Mouse (Mus musculus) Muller cell, postnatal 12 days (primary cell): ENCODE measurements at regions not wholly inside any gene's neighbourhood (a gene's known extent, or its start where the extent isn't known, plus 50 kb on each side); places are given as distances from the start of the nearest gene placed in this dataset.
A peak's percentile ranks its signal among the peaks of the same experiment; 100 is the strongest.

Experiments used
- DNase-seq: peaks from one replicate; pipeline ENCODE4 v3.0.0-alpha.2; 2015; ENCODE audit errors: inconsistent ontology term

DNA sequence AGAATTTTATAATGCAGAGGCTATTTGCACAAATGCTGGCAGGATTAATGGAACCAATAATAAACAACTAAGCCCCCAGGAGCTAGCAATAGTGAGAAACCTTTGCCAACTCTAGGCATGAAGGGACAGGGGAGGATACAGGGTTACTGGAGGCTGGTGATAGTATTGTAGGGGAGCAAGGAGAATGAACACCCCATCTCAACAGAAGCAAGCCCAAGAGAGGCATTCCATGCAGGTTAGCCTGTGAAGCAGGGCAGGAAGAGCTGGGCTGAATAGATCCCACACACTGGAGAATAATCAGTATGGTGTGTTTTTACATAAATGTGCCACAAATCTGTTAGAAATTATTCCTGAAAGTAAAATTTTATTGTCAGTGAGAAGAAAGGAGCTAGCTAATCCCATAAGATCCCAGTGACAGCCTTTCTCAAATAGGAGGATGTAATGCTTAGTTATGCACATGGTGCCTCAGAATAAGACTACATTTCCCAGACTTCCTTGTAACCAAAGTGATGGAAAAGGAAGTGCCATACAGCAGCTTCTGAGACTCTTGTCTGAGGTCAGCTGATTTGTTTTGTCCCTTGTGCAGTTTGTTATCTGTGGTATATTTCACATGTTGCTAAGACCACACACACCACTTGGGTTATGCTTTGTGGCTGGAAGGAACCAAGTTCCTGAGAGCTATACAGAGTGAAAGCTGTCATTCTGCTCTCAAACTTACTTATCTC lies 111.1 kb downstream of the Ccdc71l start:
- DNase-seq = no peak

DNA sequence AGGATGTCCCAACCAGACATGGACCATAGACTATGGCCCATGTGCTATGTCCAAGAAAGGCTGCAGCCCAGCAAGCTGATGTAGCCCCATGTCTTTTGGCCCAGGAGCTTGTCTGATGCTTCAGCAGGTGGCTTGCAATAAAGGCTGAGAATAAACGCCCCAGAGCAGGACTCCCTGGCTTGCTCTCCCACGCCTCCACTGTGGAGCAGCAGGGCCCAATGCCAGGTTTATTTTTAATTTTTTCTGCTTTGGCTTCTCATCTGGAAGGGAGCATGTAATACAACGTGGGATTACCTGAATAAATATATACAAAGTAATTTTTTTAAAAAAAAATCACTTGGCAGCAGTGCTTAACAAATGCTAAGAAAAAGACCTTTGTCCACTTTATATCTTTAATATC lies 125.7 kb downstream of the Ccdc71l start:
- DNase-seq = no peak

GRCm38 (mm10) chr12:32508671-32509070 lies 130.2 kb downstream of the Ccdc71l start:
- no peak for DNase-seq

GRCm38 (mm10) chr12:32525586-32525985 lies 147.1 kb downstream of the Ccdc71l start:
- DNase-seq = no peak

DNA sequence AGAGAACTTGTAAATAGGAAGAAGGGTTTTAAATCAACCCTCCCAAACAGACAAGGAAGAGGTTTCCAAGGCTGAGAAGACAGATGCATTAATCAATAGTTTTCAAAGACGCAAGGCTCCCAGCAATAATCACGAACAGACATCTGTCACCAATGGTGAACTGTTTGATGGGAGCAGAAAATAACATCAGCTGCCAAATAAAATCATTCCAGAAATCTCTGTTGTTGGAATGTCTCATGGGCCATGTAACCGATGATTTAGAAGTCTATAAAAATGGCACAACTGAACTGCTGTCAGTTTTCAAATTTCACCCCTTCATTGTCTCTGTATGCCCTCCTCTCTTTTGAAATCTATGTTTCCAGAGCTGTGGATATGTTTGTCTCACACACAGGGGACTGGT lies 152.7 kb downstream of the Ccdc71l start:
- DNase-seq = no peak

GRCm38 (mm10) chr12:32533641-32534040 lies 155.1 kb downstream of the Ccdc71l start:
- no peak for DNase-seq

DNA sequence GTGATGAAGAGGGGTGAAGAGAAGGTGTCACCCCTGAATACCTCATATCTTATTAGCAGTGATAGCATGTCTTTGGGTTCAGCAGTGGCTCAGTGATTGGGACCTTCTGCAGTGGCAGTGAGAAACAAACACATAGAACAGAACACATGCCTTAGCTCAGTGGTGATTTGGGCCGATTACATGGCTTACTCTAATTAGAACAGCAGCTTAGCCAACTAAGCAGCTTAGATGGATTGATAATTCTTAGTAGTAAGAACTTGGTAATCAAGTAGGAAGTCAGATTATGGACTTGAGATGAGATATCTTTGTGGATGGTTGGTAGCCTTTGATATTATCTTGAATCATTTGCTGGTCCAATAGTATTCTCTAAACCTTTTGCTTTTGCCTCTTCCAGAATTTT lies 167.0 kb downstream of the Ccdc71l start:
- no peak for DNase-seq

GRCm38 (mm10) chr12:32546356-32546755 lies 167.9 kb downstream of the Ccdc71l start:
- peak; percentile 87 for DNase-seq

GRCm38 (mm10) chr12:32553793-32554192 lies 175.3 kb downstream of the Ccdc71l start:
- no peak for DNase-seq

- peak; percentile 28 for DNase-seq
Observed at GRCm38 (mm10) chr12:32567777-32568176, 189.3 kb downstream of the Ccdc71l start.

DNA sequence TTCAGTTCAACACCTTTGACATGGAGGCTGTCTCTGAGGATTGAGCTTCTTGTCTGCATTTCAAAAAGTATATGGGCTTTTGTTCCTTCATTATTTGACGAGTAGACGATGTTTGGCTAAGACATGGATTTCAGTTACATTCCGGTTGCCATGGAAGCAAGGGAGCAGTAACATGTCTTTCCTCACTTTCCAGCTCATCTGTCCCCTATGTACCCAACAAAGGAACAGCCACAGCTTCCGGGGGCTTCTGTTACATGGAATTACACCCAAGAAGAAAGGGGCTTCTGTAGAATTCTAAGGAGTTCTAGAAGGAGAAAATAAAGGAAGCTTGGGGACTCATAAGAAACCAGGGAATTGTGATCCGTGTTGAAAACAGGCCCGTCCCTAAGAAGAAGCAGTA lies 202.8 kb downstream of the Ccdc71l start:
- no peak for DNase-seq

DNA sequence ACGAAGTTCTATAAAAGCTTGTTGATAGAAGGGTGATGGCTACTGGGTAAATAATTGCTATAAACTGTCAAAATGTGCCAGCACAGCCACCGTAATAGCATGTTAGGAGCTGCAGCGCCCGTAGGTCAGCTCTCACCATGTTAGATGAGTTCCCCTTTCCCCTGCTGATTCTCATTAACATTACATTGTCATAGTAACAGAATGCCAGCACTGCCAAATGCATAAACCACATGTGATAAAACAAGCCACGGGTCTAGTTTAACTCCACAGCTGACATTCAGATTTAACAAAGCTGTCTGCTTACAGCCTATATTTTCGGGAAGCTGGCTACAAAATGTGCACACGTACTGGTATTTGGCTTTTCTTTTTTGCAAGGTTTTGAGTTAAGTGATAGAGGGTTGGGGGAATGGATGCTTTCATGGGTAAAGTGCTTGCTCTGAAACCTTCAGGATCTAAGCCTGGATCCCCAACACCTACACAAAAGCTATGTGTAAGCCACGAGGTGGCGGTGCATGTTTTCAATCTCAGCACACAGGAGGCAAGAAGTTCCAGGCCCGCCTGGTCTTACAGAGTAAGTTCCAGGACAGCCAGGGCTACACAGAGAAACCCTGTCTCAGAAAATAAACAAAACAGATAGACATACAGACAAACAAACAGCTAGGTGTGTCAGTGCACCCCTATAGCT lies 217.1 kb upstream of the Nampt start:
- DNase-seq = no peak

- no peak for DNase-seq
Observed at GRCm38 (mm10) chr12:32605353-32605752, 214.0 kb upstream of the Nampt start.

- DNase-seq = no peak
Observed at GRCm38 (mm10) chr12:32615000-32615399, 204.3 kb upstream of the Nampt start.

- no peak for DNase-seq
Observed at GRCm38 (mm10) chr12:32616086-32616485, 203.3 kb upstream of the Nampt start.

DNA sequence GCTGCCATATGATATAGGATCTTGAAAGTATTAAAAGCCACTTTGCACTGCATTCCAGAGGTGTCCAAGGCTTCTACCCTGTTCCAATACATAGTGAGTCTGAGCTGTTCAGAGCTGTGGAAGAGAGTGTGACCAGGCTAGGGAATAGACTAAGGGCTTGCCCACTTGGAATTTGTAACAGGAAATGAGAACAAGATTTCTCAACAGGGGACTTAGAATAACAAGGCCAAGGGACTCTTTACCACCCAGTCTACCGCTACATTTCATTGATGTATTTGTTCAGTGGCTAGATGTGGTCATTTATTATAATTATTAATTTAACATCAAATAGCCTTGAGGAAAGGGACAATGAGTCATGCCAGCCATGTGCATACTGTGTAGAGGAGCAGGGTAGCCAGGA lies 202.3 kb upstream of the Nampt start:
- DNase-seq = no peak

DNA sequence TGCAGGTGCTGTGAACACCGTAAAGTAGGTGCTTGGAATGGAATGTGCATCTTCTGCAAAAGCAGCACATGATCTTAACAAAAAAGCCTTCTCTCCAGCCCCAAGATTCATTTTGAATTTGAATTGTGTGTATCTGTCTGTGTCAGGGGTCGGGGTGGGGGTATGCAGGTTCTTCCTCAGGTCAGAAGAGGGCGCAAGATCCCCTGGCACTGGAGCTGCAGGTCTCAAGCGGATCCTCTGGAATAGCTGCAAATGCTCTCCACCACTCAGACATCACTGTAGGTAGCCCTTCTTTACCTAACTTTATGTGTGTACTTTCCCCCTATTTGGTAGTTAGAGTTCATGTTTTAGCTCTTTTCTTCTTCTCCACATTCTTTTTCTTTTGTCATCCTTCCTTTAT lies 199.5 kb upstream of the Nampt start:
- DNase-seq = no peak

DNA sequence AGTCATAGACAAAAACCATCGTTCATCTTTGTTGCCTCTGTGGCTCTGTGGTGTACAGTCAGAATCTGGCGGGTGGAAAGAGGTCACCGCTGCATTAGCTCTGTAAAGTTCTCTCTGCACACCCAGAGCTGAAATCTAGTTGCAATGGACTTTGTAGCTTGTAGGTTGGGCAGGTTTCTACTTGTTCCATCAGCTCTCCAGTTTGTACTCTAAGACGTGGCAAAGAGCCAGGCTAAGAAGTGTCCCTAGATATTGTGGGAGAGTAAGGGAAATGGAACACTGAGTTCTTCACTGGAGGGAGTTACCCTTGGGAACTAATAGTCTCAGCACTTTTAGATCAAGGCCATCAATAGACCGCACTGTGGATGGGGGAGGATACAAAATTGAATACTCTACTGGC lies 197.6 kb upstream of the Nampt start:
- DNase-seq = no peak

DNA sequence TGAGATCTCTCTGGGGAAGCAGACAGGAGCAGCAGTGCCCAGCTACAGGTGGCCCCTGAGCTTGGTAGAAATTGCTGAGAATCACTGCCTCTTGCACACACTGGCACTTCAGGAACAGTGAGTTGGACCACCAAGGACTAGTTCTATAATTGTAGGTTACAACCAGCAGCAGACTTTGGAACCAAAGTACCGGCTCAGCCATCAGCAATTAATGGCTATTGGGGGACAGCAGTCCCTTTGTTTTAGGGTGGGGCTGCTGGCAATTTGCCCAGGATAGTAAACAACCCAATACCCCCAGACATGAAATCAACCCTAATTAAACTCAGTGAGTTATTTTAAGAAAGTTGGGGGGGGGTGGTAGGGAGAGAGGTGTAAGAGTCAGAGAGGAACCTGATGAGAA lies 190.8 kb upstream of the Nampt start:
- DNase-seq = no peak

DNA sequence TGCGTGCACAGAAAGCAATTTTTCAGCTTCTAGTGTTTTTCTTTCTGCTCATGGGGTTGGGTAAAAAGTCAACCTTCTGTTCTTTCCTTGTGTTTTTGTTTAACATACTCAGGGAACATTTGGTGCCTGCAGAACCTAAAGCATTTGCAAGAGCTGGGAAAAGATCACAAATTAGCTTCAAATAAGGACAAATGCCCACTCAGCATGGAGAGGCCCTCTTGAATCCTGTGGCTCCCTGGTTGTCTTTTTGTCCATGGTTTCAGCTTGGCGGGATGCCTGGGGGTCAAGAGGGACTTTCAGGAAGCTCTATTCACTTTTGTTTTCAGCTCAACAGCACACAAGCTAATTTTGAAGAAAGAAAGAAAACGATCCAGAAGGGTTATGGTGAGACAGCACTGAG lies 186.4 kb upstream of the Nampt start:
- DNase-seq = peak; percentile 69

GRCm38 (mm10) chr12:32635055-32635454 lies 184.3 kb upstream of the Nampt start:
- no peak for DNase-seq

GRCm38 (mm10) chr12:32637400-32638100 lies 181.8 kb upstream of the Nampt start:
- DNase-seq = peak; percentile 72

DNA sequence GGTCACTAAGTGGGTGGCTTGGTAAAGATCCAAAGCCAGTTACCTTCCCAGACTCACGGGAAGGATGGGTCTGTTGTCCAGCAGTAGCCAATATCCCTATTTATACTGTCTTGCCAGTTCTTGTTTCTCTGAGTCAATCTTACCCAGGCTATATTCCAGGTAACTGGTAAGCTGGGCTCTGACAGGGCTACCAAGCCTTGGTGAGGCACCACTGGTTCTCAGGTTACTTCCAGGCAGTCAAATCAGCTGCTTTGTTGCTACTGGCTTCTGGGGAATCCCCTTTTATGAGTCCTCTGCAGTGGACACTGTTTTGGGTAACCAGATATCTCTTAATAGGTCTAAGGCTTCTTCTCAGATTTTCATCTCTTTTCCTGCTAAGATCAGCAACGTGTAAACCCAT lies 178.8 kb upstream of the Nampt start:
- no peak for DNase-seq
